Mouse (Mus musculus) yolk sac, embryonic 10.5 days (tissue): ENCODE measurements around the gene Fam184b.

Source experiments
- DNase-seq: peaks from one replicate; pipeline ENCODE4 v3.0.0-alpha.2; 2017; ENCODE audit warnings: low spot score

Fam184b gene

DNA sequence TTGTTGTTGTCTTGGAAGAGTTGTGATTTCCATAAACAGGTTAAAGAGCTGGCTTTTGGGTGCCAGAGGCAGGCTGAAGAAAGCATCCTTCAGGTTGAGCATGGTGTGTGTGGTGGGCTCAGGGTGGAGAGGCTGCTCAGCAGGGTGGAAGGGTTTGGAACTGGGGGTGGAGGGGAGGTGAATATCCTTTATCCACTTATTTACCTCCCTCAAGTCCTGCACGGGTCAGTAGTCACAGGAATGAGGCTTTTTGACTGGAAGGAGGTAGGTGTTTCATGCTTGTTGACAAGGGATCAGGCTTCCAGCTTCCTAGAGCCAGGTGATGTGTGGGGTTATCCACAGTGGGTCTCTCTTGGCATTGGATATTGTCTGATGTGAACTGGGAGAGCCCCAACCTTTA, 124.8 kb downstream of the Fam184b start:
- DNase-seq: no peak

DNA sequence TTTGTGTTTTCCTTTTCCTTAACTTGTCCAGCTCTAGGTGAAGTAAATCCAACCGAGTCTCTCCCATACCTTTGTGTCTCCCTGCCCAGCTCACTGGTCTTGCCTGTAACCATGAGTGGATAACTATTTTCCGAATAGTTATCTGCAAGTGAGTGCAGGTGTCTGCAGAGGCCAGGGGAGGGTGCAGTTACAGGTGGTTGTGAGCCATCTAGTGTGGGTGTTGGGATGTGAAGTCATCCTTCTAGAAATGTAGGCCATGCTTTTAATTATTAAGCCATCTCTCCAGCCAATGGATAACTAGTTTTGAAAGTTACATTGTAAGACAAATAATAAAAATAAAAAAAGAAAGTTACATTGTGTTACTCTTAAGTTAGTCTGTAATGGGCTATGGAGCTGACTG, 125.9 kb downstream of the Fam184b start:
- no peak for DNase-seq

DNA sequence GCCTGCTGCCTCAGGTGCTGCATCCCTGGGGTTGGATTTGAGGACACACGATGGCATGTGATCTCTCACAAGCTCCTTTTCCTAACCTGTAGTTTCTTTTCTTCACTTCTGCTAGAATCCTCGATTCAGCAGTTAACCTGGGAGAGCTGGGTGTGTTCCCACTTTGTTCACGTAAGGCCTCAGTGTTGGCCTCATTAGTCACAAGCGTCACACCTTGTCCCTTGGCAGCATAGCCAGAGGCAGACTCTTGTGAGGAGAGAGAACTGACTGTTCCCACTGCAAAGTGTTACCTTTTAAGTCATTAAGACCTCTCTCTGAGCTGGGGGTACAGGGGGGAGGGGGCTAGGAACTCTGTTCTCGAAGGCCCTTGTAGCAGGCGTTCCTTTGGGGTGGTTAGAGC, 126.5 kb downstream of the Fam184b start:
- DNase-seq: no peak

DNA sequence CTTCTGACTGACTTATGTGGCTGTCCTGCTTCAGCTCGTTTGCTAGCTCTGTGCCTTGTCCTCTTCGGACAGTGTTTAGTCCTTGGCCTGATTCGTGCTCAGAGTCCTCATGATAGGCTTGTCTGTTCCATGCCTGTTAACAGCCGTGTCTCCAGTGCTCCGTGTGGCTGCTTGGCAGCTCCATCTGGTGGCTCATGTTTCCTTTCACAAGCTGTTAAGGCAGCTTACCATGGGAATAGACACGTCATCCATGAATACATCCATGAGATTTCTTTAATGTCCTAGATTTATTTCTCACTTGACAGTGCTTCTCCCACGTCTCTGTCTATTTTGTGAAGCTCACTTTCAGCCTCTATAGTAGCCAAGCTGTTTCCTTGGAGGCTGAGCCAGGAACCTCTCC, 129.3 kb downstream of the Fam184b start:
- DNase-seq: no peak

DNA sequence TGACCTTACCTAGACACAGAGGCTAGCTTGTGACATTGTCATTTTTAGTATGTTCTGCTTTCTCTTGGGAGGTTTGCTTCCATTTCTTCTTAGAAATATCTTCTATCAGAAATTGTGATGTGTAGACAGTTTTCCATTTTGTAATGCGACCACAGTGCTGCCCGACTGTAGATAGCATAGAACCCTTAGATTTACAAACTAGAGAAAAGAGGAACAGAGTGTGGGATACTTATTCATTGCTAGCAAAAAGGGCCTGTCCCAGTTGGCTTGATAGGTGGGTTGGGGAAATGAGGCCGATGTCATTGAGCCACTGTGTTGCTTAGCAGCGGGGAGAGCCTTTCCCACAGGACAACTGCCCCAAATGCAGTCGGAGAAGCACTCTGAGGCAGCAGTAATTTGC, 141.8 kb downstream of the Fam184b start:
- no peak for DNase-seq

DNA sequence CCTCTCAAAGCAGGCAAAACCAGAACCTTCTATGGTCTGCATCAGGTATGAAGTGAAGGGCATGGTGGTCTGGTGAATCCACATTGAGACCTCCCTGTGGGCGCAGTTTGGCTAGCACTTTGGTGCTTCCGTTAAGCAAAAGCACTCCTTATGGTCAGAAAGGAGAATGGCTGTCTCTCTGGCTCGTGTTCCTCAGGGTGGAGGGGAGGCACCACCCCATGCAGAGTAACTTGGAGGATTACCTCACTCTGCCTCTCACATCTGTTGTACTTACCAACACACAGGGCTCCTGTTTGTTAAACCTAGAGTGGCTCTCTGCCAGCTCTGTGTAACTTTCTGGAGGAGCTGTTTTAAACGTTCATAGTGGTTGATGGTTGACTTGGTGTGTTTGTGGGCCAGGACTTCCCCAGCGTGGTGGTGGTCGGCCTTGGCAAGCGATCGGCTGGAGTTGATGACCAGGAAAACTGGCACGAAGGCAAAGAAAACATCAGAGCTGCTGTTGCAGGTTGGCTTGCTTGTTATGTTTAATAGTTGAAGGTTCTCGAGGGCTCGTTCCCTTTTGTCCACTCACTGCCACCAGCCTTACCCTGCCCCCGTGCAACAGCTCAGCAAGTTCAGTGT, 142.4 kb downstream of the Fam184b start:
- no peak for DNase-seq

DNA sequence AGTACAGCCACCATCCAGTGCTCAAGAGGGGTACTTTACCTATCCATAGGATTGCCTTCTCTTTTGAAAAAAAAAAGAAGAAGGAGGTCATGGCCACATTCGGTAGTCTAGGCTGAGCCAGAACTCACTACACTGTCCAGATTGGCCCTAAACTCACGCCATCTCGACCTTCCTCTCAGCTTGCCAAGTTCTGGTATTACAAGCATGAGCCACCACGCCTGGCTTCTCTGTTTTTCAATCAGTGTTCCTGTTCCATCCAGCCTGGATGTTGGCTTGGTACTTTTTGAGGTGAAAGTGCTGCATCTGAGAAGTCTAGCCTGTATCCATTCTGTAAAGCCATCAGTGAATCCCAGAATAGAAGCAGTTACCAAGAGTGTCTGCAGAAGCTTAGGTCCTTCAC, 142.9 kb downstream of the Fam184b start:
- DNase-seq: no peak

DNA sequence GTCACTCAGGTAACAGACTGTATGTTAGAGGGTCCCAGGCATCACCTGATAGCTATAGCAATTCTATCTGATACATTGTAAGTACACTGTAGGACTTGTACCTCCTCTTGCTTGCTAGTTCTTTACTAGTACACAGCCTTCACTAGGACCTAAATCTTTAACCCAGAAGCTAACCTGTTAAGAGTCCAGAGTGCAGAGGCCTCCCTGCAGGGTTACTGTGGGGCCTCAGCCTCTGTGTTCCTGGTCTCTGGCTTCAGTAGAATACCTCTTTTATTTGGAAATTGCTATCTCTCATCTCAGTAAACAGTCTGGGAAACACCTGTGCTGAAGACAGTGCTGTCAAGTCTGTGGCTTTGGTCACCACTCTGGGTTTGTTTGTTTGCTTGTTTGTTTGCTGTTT, 143.4 kb downstream of the Fam184b start:
- no peak for DNase-seq

DNA sequence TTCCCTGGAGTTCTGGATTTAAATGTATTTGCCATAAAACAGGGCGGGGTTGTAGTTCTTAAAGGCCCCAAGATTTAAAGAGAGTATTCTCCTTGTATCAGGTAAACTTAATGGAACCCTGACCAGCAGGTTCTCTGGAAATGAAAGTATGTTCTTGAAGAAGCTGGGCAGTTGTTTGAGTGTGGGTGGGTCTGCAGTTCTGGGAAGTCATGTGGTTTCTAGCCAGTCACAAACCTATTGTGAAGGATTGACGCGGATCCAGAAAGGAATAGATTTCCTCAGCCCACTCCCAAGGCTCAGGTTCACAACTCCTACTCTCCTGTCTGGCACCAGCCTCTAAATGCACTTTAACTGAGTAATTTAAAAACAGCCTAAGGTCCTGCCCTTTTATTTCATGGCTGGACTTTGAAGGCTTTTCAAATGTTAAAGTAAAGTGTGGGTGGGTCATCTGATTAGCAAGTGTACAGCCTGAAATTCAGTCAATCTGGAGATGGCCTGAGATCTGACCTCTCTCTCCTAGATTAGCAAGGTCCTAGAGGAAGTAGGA, 143.9 kb downstream of the Fam184b start:
- no peak for DNase-seq

DNA sequence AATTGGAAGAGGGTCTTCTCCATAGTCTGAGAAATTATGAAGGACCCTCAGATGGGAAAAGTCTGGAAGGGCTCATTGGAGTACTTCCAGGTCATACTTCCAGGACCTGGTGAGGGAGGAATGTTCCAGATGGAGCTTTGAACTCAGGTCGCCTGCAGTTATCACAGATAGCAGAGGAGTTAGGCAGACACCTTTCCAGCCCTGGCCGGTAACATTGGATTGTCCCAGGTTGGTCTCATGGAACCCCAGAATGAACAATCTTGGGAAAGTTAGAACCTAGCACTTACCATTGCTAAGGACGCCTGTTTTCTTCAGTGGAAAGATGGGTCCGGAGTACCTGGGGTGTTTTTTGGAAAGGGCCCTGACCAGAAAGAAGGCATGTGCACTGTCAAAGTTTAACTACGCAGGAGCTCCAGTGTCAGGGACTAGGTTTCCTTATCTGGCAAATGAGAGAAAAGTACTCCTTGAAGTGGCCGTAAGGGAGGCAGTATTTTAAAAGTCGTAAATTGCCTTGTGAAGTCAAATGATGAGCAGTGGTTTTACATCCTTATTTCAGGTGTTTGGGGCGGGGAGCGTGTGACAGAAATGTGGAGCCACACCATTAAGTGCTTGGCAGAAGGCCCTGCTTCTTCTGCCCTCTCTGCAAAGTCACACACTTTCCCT, 145.2 kb downstream of the Fam184b start:
- DNase-seq: peak; percentile 64

DNA sequence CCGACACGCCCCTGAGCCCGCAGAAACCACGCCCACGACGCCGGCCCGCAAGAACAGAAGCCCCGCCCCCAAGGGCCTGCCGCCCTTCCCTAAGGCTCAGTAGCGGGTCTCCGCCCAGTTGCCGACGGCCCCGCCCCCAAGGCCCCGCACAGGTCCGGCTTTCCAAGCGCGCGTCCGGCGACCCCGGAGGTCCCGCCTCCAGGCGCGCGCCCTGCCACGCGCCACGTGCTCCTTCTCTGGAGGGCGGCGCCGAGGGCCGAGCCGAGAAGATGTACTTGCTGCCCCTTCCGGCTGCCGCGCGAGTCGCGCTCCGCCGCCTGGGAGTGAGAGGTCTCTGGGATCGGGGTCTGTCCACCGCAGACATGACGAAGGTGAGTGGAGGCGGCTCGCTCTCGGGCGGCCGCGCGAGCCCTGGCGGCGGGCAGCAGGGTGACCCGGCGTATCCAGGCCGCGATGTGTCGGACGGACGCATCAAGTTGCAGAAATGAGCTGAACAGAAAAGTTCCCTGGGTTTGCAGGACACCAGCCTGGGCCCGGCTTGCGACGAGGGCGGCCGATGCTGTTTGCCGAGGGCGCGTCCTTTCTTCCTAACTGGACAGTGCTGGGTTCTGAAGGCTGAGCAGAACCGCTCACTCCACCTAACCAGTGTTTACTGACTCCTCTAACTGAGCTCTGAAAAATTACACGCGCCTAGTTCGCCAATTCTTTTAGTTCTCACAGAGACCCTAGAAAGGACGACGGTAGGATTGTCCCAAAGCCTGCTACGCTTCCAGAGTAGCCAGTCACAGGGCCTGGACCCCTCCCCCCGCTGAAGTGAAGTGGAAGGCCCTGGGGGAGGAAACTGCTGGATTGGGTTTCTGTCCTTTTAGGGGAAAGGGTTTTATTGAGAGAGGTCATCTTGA, 146.0 kb downstream of the Fam184b start, which contains the start of gene Lap3:
Gene Lap3, plus strand, starts transcription at position 184 of the 902 bp plus-strand sequence.
- peak; percentile 97 for DNase-seq

DNA sequence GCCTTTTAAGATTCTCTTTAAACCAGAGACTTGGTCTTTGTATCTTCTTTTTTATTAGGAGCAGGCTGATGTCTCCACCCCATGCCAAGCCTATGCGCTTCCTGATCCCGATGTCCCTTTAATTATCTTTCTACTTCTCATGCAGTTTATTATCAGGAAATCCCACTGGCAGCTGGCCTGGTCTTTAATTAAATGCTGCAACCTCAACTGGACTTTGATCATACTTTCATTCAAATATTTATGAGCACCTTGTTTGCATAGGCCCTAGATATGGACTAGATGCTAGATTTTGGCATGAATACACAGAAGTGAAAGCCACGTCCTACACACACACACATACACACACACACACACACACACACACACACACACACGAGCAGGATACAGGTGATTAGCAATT, 147.6 kb downstream of the Fam184b start:
- no peak for DNase-seq

DNA sequence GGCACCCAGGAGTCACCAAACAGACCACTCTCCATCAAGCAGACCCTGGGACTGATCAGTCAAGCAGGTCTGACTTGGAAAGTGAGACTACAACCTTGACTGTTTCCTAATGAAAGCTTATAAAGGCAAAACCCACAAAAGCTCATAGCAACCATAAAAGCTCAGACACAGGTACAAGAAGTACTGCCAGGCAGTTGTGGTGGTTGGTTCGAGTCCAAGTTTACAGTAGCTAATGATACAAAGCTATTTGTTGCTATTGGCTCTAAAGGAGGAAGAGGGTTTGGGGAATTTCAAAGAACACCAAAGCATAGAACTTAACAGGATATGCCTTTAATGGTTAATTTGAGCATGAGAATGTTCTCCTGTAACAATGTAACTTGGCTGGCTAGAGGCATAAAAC, 155.8 kb downstream of the Fam184b start:
- DNase-seq: no peak

DNA sequence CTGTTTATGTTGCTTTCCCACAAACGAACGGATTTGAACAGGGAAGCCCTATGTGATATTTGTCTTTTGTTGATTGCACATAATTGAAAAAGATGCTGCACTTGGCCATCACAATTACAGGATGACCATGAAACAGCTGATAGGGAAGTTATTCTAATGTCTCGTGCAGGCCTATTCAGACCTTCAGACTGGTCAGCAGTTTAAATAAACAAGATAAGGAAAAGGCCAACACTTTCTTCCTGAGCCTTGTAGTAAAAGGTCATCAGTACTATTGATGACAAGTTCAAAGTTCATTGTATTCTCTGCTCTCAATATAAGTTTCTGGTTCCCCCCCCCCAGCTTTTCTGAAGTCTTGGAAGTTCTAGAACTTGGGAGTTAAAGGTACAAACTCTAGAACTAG, 156.8 kb downstream of the Fam184b start:
- DNase-seq: no peak

DNA sequence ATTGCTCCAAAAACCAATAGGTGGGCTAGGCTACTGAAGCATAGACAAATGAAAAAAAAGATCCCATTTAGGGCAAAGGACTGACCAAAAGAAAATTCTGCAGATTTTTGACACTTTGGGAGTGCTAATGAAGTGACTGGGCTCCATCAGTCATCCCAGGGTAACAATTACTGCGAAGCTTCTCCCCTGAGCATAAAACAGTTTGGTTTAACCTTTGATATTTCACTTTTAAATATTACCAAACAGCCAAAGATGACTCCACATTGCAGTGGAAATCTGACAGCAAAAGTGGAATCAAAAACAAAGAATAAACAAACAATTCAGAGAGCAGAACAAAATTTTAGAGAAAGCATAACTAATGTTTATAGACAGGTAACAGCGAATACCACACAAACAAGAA, 158.3 kb downstream of the Fam184b start:
- no peak for DNase-seq

DNA sequence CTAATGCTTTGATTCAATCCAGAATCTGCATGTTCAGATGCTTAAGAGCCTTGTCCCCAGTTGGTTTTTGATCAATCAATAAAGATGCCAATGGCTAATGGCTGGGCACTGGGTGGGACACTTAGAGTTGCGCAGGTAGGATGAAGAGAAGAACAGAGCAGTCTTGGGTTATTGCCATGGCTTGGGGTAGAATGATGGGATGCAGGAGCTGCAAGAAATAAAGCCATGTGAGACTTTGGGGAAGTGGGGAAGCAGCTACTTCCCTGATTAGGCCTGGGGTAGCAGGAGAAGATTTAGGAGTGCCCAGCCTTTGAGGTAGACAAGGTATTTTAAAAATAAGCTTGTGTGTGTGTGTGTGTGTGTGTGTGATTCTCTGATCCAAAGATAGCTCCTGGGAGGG, 159.3 kb downstream of the Fam184b start:
- DNase-seq: no peak
